Mouse (Mus musculus): ENCODE data around the gene Ube2l3. TPM values are rescaled to one million over a fixed set of nuclear protein-coding genes. Genes with fewer than 3 reads are reported as not detected.

The Ube2l3 gene
- polyA plus RNA-seq (2014; fragmentation: Nextera tagmentation; extraction: Ambion mirVana), result 397 and 405 TPM in 2 replicates

DNA sequence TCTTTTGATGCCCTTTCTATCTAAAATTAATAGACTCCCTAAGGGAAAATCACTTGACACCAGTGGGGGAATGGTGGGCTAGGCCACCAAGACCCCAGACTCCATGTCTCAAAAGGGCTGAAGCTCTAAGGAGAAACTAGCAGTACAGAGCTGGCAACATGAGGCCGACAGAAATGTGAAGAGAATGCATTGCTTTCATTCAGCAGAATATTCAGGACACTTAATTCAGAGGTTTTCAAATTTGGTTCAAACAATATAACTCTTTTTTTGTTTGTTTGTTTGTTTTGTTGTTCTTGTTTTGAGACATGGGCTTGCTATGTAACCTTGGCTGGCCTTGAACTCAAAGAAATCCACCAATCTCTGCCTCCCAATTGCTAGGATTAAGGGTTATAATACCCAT, at the start of gene Ube2l3:
Gene Ube2l3 (minus strand): TSS at position 101 of the 400 bp plus-strand sequence.
- Histone ChIP-seq H3K9ac (ENCODE audit: low read length) (no peak within 1 kb of the TSS), H3K27me3 (ENCODE audit: control insufficient read depth, insufficient read depth, low read length) (no peaks in the 10 kb centered on the region), H3K4me1 (ENCODE audit: control insufficient read depth, insufficient read depth, low read length) (peaks cover 13% of the 10 kb centered on the region), H3K27ac (ENCODE audit: low read depth, low read length) (no peak within 1 kb of the TSS), H3K4me3 (ENCODE audit: low read depth, low read length) (peak within 1 kb of the TSS; percentile 100), H3K9me3 (ENCODE audit: control insufficient read depth, low read length) (no peaks in the 10 kb centered on the region), H3K4me2 (ENCODE audit: low read depth) (no peak within 1 kb of the TSS), H3K36me3 (ENCODE audit: control insufficient read depth, insufficient read depth, low read length) (no peaks in the 10 kb centered on the region)
- WGBS, result 91% methylated on average over 1 of the region's 1 CpGs
- ATAC-seq (ENCODE audit: insufficient read depth, low FRiP score, low TSS enrichment) (no peak), DNase-seq (ENCODE audit: low spot score) (no peak)

DNA sequence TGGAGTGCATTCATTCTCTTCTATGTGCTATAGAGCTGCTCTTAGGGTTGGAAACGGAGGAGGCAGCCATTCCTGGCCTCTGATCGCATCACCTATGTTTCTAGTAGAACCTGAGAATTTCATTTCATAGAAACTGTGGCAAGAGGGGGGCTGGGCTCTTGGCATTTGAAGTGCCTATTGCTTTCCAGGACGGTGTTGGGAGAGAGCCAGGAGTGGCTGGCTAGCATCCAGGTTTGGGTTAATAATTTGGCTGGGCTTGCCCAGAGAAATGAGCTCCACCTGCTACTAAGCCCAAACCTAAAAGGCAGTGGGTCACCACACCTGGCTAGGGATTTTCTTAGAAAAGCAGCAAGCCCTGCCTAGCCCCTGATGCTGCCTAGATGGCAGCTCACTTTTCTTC, 49.1 kb upstream of the Ube2l3 start:
- Histone ChIP-seq H3K9me3 (ENCODE audit: control insufficient read depth, low read length) (no peaks in the 10 kb centered on the region), H3K9ac (ENCODE audit: low read length) (no peak overlapping the region), H3K4me1 (ENCODE audit: control insufficient read depth, insufficient read depth, low read length) (peaks cover 15% of the 10 kb centered on the region), H3K4me3 (ENCODE audit: low read depth, low read length) (no peak overlapping the region), H3K36me3 (ENCODE audit: control insufficient read depth, insufficient read depth, low read length) (peaks cover 2% of the 10 kb centered on the region; the same call in 1 of the 2 replicates), H3K4me2 (ENCODE audit: low read depth) (no peak overlapping the region), H3K27me3 (ENCODE audit: control insufficient read depth, insufficient read depth, low read length) (no peaks in the 10 kb centered on the region), H3K27ac (ENCODE audit: low read depth, low read length) (no peak overlapping the region)
- DNase-seq (ENCODE audit: low spot score), result no peak
- 87% methylated on average over 3 of the region's 3 CpGs for WGBS
- ATAC-seq (ENCODE audit: insufficient read depth, low FRiP score, low TSS enrichment), result no peak

DNA sequence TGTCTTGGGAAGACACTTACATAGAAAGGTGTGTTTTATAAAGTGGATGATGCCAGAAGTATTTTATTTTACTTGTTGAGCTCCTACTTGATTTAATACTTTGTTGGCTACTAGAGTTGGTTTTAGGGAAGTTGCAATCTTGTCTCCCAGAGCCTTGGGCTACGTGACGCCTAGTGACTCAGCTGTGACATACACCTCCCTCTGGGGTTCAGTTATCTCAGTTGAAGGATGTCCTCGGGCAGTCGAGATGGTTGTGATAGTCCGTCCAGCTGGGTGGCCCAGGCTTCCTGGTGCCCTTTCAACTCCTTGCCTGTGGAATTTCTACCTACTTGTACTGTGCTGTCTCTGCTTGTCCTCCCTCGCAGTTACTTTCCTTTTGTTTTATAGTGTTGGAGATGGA, 46.7 kb upstream of the Ube2l3 start:
- Histone ChIP-seq H3K4me1 (ENCODE audit: control insufficient read depth, insufficient read depth, low read length) (peaks cover 15% of the 10 kb centered on the region), H3K9me3 (ENCODE audit: control insufficient read depth, low read length) (no peaks in the 10 kb centered on the region), H3K9ac (ENCODE audit: low read length) (no peak overlapping the region), H3K36me3 (ENCODE audit: control insufficient read depth, insufficient read depth, low read length) (no peaks in the 10 kb centered on the region), H3K4me3 (ENCODE audit: low read depth, low read length) (no peak overlapping the region), H3K27me3 (ENCODE audit: control insufficient read depth, insufficient read depth, low read length) (no peaks in the 10 kb centered on the region), H3K27ac (ENCODE audit: low read depth, low read length) (no peak overlapping the region), H3K4me2 (ENCODE audit: low read depth) (no peak overlapping the region)
- WGBS, result 82% methylated on average over 6 of the region's 6 CpGs
- DNase-seq (ENCODE audit: low spot score) (no peak), ATAC-seq (ENCODE audit: insufficient read depth, low FRiP score, low TSS enrichment) (no peak)

DNA sequence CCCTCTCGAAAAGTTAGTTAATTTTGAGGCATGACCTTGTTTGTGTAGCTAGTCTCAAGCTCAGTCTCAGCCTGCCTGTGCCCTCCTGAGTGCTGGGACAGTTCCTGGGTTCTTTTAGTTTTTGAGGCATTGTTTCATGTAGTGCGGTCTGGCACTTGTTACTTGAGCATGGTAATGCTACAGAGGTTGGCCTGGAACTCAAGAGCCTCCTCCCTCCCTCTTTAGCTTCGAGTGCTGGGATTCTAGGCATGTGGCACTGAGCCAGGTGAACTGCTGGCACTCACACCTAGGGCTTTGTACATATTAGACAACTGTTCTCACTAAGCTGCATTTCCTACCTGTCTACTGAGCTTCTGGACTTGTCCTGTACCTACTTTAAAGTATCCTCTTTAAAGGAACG, 45.3 kb upstream of the Ube2l3 start:
- whole genome bisulfite sequencing, result 91% methylated on average over 4 of the region's 4 CpGs
- Histone ChIP-seq H3K4me1 (ENCODE audit: control insufficient read depth, insufficient read depth, low read length) (peaks cover 4% of the 10 kb centered on the region), H3K27me3 (ENCODE audit: control insufficient read depth, insufficient read depth, low read length) (no peaks in the 10 kb centered on the region), H3K9me3 (ENCODE audit: control insufficient read depth, low read length) (no peaks in the 10 kb centered on the region), H3K36me3 (ENCODE audit: control insufficient read depth, insufficient read depth, low read length) (no peaks in the 10 kb centered on the region), H3K27ac (ENCODE audit: low read depth, low read length) (no peak overlapping the region), H3K4me2 (ENCODE audit: low read depth) (no peak overlapping the region), H3K9ac (ENCODE audit: low read length) (no peak overlapping the region), H3K4me3 (ENCODE audit: low read depth, low read length) (no peak overlapping the region)
- DNase-seq (ENCODE audit: low spot score) (no peak), ATAC-seq (ENCODE audit: insufficient read depth, low FRiP score, low TSS enrichment) (no peak)

DNA sequence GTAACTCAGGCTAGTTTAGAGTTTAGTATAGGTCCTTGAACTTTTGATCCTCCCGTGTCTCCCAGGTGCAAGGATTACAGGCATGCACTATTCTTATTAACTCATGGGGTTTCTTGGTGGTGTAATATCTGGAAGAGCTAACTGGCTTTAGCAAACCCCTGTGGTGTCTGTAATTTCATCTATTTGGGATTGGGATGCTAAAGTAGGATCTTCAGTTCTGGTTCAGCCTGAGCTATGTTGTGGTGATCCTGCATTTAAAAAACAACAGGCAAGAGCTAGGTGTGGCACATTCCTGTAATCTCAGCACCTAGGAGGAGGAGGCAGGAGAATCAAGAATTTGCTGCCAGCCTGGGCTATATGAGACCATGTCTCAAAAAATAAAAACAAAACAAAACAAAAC, 42.5 kb upstream of the Ube2l3 start:
- WGBS, result 88% methylated on average over 1 of the region's 1 CpGs
- no peak for ATAC-seq (ENCODE audit: insufficient read depth, low FRiP score, low TSS enrichment)
- Histone ChIP-seq H3K4me2 (ENCODE audit: low read depth) (no peak overlapping the region), H3K27me3 (ENCODE audit: control insufficient read depth, insufficient read depth, low read length) (no peaks in the 10 kb centered on the region), H3K9me3 (ENCODE audit: control insufficient read depth, low read length) (no peaks in the 10 kb centered on the region), H3K4me3 (ENCODE audit: low read depth, low read length) (no peak overlapping the region), H3K27ac (ENCODE audit: low read depth, low read length) (no peak overlapping the region), H3K4me1 (ENCODE audit: control insufficient read depth, insufficient read depth, low read length) (0 out of 2 replicates have a peak, but pooled peaks cover 3% of the 10 kb centered on the region), H3K9ac (ENCODE audit: low read length) (no peak overlapping the region), H3K36me3 (ENCODE audit: control insufficient read depth, insufficient read depth, low read length) (no peaks in the 10 kb centered on the region)
- no peak for DNase-seq (ENCODE audit: low spot score)

DNA sequence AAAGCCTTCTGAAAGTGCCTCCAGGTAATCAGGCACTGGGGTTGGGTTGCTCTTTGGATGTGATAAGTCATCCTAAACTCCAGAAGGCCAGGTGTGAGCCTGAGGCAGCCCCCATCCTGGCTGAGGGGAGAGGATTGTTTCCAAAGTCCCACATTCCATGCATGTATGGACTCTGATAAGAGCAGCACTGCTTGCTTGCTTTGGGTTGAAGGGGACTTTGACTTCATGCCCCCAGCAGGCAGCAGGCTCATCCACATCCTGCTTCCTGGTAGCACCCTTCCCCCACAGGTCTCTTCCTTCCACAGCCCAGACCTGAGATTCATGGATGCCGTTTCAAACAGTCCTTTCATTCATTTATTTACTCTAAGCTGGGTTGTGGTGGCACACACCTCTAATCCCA, 41.3 kb upstream of the Ube2l3 start:
- no peak for DNase-seq (ENCODE audit: low spot score)
- Histone ChIP-seq H3K9me3 (ENCODE audit: control insufficient read depth, low read length) (no peaks in the 10 kb centered on the region), H3K4me2 (ENCODE audit: low read depth) (no peak overlapping the region), H3K4me3 (ENCODE audit: low read depth, low read length) (no peak overlapping the region), H3K36me3 (ENCODE audit: control insufficient read depth, insufficient read depth, low read length) (no peaks in the 10 kb centered on the region), H3K4me1 (ENCODE audit: control insufficient read depth, insufficient read depth, low read length) (0 out of 2 replicates have a peak, but pooled peaks cover 3% of the 10 kb centered on the region), H3K9ac (ENCODE audit: low read length) (no peak overlapping the region), H3K27ac (ENCODE audit: low read depth, low read length) (no peak overlapping the region), H3K27me3 (ENCODE audit: control insufficient read depth, insufficient read depth, low read length) (no peaks in the 10 kb centered on the region)
- ATAC-seq (ENCODE audit: insufficient read depth, low FRiP score, low TSS enrichment), result no peak
- 60% methylated on average over 1 of the region's 1 CpGs for WGBS

DNA sequence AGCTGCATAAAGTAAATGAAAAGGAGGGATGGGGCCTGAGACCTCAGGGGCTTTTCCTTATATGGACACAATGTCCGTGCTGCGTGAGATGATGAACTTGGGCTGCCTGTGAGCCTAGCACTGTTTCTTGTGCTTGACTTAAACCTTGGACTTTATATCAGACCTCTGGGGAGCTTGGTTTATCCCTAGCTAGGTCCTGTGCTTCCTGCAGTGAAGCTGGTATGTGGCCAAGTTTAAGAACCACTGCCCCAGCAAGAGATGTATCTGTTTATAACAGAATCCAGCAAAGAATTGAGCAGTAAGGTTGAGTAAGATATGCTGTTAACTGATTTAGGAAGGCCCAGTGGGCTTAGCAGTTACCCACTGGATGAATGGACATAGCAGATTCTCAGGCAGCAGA, 37.0 kb upstream of the Ube2l3 start:
- no peaks in the 10 kb centered on the region for H3K27me3 ChIP-seq (ENCODE audit: control insufficient read depth, insufficient read depth, low read length)
- H3K36me3 ChIP-seq (ENCODE audit: control insufficient read depth, insufficient read depth, low read length), result no peaks in the 10 kb centered on the region
- no peak overlapping the region for H3K4me2 ChIP-seq (ENCODE audit: low read depth)
- no peak overlapping the region for H3K27ac ChIP-seq (ENCODE audit: low read depth, low read length)
- DNase-seq (ENCODE audit: low spot score), result no peak
- H3K4me1 ChIP-seq (ENCODE audit: control insufficient read depth, insufficient read depth, low read length), result peaks cover 15% of the 10 kb centered on the region
- H3K4me3 ChIP-seq (ENCODE audit: low read depth, low read length), result no peak overlapping the region
- no peak overlapping the region for H3K9ac ChIP-seq (ENCODE audit: low read length)
- 85% methylated on average over 2 of the region's 2 CpGs for WGBS
- H3K9me3 ChIP-seq (ENCODE audit: control insufficient read depth, low read length), result no peaks in the 10 kb centered on the region
- ATAC-seq (ENCODE audit: insufficient read depth, low FRiP score, low TSS enrichment), result no peak

DNA sequence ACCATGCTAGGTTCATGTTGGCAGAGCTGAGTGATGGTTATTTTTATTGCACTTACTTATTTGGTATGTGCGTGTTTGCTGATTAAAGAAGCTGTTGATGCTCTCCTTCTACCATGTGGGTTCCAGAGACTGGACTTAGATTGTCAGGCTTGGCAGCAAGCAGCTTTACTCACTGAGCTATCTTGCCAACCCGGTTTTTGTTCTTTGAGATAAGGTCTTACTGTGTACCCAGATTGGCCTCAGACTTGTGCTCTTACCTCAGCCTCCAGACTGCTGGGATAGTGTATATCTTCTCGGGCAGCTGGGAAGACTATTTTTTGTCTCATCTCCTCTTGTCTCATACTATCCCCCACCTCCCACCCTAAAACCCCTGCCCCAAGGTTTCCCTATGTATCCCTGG, 35.2 kb upstream of the Ube2l3 start:
- WGBS, result 83% methylated on average over 3 of the region's 3 CpGs
- no peaks in the 10 kb centered on the region for H3K36me3 ChIP-seq (ENCODE audit: control insufficient read depth, insufficient read depth, low read length)

DNA sequence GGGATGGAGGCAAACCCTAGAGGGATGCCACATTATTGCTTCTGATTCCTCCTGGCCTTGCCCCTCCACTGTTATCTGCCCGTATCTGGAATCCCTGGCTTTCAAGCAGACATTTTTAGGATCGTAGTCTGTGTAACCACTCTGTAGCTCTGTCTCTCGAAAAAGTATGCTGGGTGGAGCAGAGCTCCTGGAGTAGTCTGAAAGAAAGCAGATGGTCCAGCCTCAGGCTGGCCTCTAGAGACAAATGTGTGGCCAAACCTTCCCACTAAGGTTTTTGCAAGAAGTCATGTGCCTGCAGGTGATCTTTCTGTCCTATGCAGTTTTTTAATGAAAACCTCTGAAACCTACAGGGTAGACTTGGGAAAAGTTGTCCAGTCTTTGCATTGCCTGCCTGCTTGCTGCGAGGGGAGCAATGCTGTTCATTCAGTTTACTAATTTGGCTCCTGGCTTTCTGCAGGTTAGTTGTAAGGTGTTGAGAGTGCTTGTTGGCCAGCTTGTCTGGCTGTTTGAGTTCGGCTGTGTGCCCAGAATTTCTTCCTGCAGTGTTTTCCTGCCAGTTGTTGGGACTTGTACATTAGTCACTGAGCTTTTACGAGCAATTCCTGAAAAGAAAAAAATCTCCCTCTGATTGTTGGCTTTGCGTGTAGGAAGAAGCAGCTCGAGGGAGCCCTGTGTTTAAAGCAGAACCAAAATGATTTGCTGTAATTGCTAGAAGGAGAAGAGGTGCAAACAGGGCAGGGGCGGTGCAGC, 32.6 kb upstream of the Ube2l3 start:
- ATAC-seq (ENCODE audit: insufficient read depth, low FRiP score, low TSS enrichment) (no peak), DNase-seq (ENCODE audit: low spot score) (no peak)
- H3K27ac ChIP-seq (ENCODE audit: low read depth, low read length), result no peak overlapping the region
- peak overlapping the region; percentile 80 for H3K4me2 ChIP-seq (ENCODE audit: low read depth)
- WGBS, result 58% methylated on average over 9 of the region's 9 CpGs
- H3K27me3 ChIP-seq (ENCODE audit: control insufficient read depth, insufficient read depth, low read length), result no peaks in the 10 kb centered on the region
- peaks cover 16% of the 10 kb centered on the region for H3K4me1 ChIP-seq (ENCODE audit: control insufficient read depth, insufficient read depth, low read length)
- peak overlapping the region; percentile 89 for H3K4me3 ChIP-seq (ENCODE audit: low read depth, low read length)
- H3K9ac ChIP-seq (ENCODE audit: low read length), result peak overlapping the region; percentile 94
- no peaks in the 10 kb centered on the region for H3K9me3 ChIP-seq (ENCODE audit: control insufficient read depth, low read length)
- no peaks in the 10 kb centered on the region for H3K36me3 ChIP-seq (ENCODE audit: control insufficient read depth, insufficient read depth, low read length)

More for the DNA sequence above, 35.2 kb upstream of the Ube2l3 start:
- Histone ChIP-seq H3K27me3 (ENCODE audit: control insufficient read depth, insufficient read depth, low read length) (no peaks in the 10 kb centered on the region), H3K9ac (ENCODE audit: low read length) (no peak overlapping the region), H3K27ac (ENCODE audit: low read depth, low read length) (no peak overlapping the region), H3K9me3 (ENCODE audit: control insufficient read depth, low read length) (no peaks in the 10 kb centered on the region), H3K4me3 (ENCODE audit: low read depth, low read length) (no peak overlapping the region), H3K4me1 (ENCODE audit: control insufficient read depth, insufficient read depth, low read length) (peaks cover 16% of the 10 kb centered on the region), H3K4me2 (ENCODE audit: low read depth) (no peak overlapping the region)
- ATAC-seq (ENCODE audit: insufficient read depth, low FRiP score, low TSS enrichment) (no peak), DNase-seq (ENCODE audit: low spot score) (no peak)

Data from neural tube, embryonic 11.5 days (tissue).